In genomic region chr16:20497980-20498676, GRCm38 (mm10) we compare ENCODE assay signal across 8 mouse cellular contexts. TPM values are rescaled to one million over a fixed set of nuclear protein-coding genes. Genes with fewer than 3 reads are reported as not detected.
DNase-seq lines count a peak whose midpoint lies in the region; ATAC-seq and TF ChIP-seq lines count a peak whose summit lies in the region.

No protein-coding gene starts in this region.

- no peak overlapping the region for H3K27ac ChIP-seq in neural tube, embryonic 11.5 days (ENCODE audit: low read depth, low read length)
- H3K27ac ChIP-seq in forebrain, embryonic 12.5 days = no peak overlapping the region; the same call in 1 of the 2 replicates
- no peak overlapping the region for H3K27ac ChIP-seq in limb, embryonic 11.5 days (replicated peaks; ENCODE audit: low read depth, low read length)
- H3K27ac ChIP-seq in olfactory bulb, adult 2 months (ENCODE audit: insufficient read depth, low read depth, low read length) = no peak overlapping the region

- WGBS in neural tube, embryonic 11.5 days = 10% methylated on average over 16 of the region's 16 CpGs
- 12% methylated on average over 16 of the region's 16 CpGs for WGBS in forebrain, embryonic 12.5 days
- WGBS in limb, embryonic 11.5 days = 9% methylated on average over 16 of the region's 16 CpGs
- WGBS in olfactory bulb, adult 2 months = 10% methylated on average over 16 of the region's 16 CpGs

- peaks cover 4% of the 10 kb centered on the region; the same call in 1 of the 2 replicates for H3K27me3 ChIP-seq in neural tube, embryonic 11.5 days (ENCODE audit: control insufficient read depth, insufficient read depth, low read length)
- peaks cover 23% of the 10 kb centered on the region for H3K27me3 ChIP-seq in forebrain, embryonic 12.5 days
- peaks cover 5% of the 10 kb centered on the region; the same call in 1 of the 2 replicates for H3K27me3 ChIP-seq in limb, embryonic 11.5 days (ENCODE audit: control insufficient read depth, insufficient read depth, low read length)

- no peak for TF ChIP-seq CTCF in olfactory bulb, adult 2 months (IDR thresholded peaks at IDR 0.05; ENCODE audit: insufficient read depth, low read depth, low read length)

- H3K9me3 ChIP-seq in neural tube, embryonic 11.5 days (ENCODE audit: control insufficient read depth, low read length) = no peaks in the 10 kb centered on the region
- no peaks in the 10 kb centered on the region for H3K9me3 ChIP-seq in forebrain, embryonic 12.5 days
- no peaks in the 10 kb centered on the region for H3K9me3 ChIP-seq in limb, embryonic 11.5 days (ENCODE audit: control insufficient read depth, low read length)

- no peak for DNase-seq in neural tube, embryonic 11.5 days (ENCODE audit: low spot score)
- DNase-seq in neural tube, embryonic 10.5 days (ENCODE audit: extremely low spot score, low spot score) = no peak
- no peak for DNase-seq in limb, embryonic 11.5 days (ENCODE audit: low spot score)
- DNase-seq in adrenal gland, postnatal 36 days = no peak
- DNase-seq in cerebellum, adult 11 months = no peak
- no peak for DNase-seq in frontal cortex, postnatal 10 days (ENCODE audit: low spot score in 2 of 2)

- no peak for TF ChIP-seq POLR2A in olfactory bulb, adult 2 months (IDR thresholded peaks at IDR 0.05; ENCODE audit: insufficient read depth, low read depth, low read length)

- H3K36me3 ChIP-seq in neural tube, embryonic 11.5 days (ENCODE audit: control insufficient read depth, insufficient read depth, low read length) = peaks cover 12% of the 10 kb centered on the region
- peaks cover 26% of the 10 kb centered on the region for H3K36me3 ChIP-seq in forebrain, embryonic 12.5 days (replicated peaks)
- peaks cover 17% of the 10 kb centered on the region for H3K36me3 ChIP-seq in limb, embryonic 11.5 days (ENCODE audit: control insufficient read depth, insufficient read depth, low read length)

- peak overlapping the region; percentile 94; the same call in 1 of the 2 replicates for H3K9ac ChIP-seq in neural tube, embryonic 11.5 days (ENCODE audit: low read length)
- peak overlapping the region; percentile 89 for H3K9ac ChIP-seq in forebrain, embryonic 12.5 days
- peak overlapping the region; percentile 43; the same call in 1 of the 2 replicates for H3K9ac ChIP-seq in limb, embryonic 11.5 days (ENCODE audit: low read length)

- H3K4me1 ChIP-seq in neural tube, embryonic 11.5 days (ENCODE audit: control insufficient read depth, insufficient read depth, low read length) = 0 out of 2 replicates have a peak, but pooled peaks cover 4% of the 10 kb centered on the region
- peaks cover 21% of the 10 kb centered on the region for H3K4me1 ChIP-seq in forebrain, embryonic 12.5 days
- H3K4me1 ChIP-seq in limb, embryonic 11.5 days (ENCODE audit: control insufficient read depth, insufficient read depth, low read length) = peaks cover 6% of the 10 kb centered on the region; the same call in 1 of the 2 replicates
- peaks cover 4% of the 10 kb centered on the region; the same call in 1 of the 2 replicates for H3K4me1 ChIP-seq in olfactory bulb, adult 2 months (ENCODE audit: control insufficient read depth, insufficient read depth, low read length)

- ATAC-seq in neural tube, embryonic 11.5 days (ENCODE audit: insufficient read depth, low FRiP score, low TSS enrichment) = peak; percentile 3; the same call in 1 of the 2 replicates
- no peak for ATAC-seq in forebrain, embryonic 12.5 days (ENCODE audit: low FRiP score)
- 0 out of 2 replicates have a peak, but pooled peaks have one; percentile 3 for ATAC-seq in limb, embryonic 11.5 days (ENCODE audit: insufficient number of reproducible peaks, low FRiP score, low TSS enrichment, low read depth)

- H3K4me3 ChIP-seq in neural tube, embryonic 11.5 days (ENCODE audit: low read depth, low read length) = peak overlapping the region; percentile 89
- peak overlapping the region; percentile 78 for H3K4me3 ChIP-seq in forebrain, embryonic 12.5 days (replicated peaks)
- peak overlapping the region; percentile 81 for H3K4me3 ChIP-seq in limb, embryonic 11.5 days (ENCODE audit: low read depth, low read length)
- peak overlapping the region; percentile 90 for H3K4me3 ChIP-seq in olfactory bulb, adult 2 months (ENCODE audit: insufficient read depth, low read depth, low read length)

- peak overlapping the region; percentile 75 for H3K4me2 ChIP-seq in neural tube, embryonic 11.5 days (ENCODE audit: low read depth)
- peak overlapping the region; percentile 84 for H3K4me2 ChIP-seq in forebrain, embryonic 12.5 days
- peak overlapping the region; percentile 80 for H3K4me2 ChIP-seq in limb, embryonic 11.5 days (ENCODE audit: low read depth, severe bottlenecking)

RNA-seq across cellular contexts. Expression of gene Eif2b5, which starts 0.5 kb away (rescaled TPM):
- 130 and 137 TPM in 2 replicates for polyA plus RNA-seq in neural tube, embryonic 11.5 days (2014; fragmentation: Nextera tagmentation; extraction: Ambion mirVana)
- polyA plus RNA-seq in forebrain, embryonic 12.5 days (2016; fragmentation: Nextera tagmentation; extraction: Ambion mirVana) = 120 and 125 TPM in 2 replicates
- 143 and 151 TPM in 2 replicates for polyA plus RNA-seq in limb, embryonic 11.5 days (2014; fragmentation: Nextera tagmentation; extraction: Ambion mirVana)
- polyA plus RNA-seq in olfactory bulb, adult 2 months (2012; ENCODE audit: insufficient read depth, insufficient read length, low replicate concordance, missing spikeins) = not detected in 2 replicates
- total RNA-seq in adrenal gland, postnatal 36 days (2021) = 10 to 100 TPM; 62.4 to 62.6 TPM

RNA-seq across cellular contexts. Expression of gene Dvl3, which starts 18.7 kb away (rescaled TPM):
- polyA plus RNA-seq in neural tube, embryonic 11.5 days (2014; fragmentation: Nextera tagmentation; extraction: Ambion mirVana) = 58.1 and 62.7 TPM in 2 replicates
- polyA plus RNA-seq in forebrain, embryonic 12.5 days (2016; fragmentation: Nextera tagmentation; extraction: Ambion mirVana) = 43.9 and 51.2 TPM in 2 replicates
- polyA plus RNA-seq in limb, embryonic 11.5 days (2014; fragmentation: Nextera tagmentation; extraction: Ambion mirVana) = 40.4 and 46.2 TPM in 2 replicates
- 115 TPM in 1 of 2 replicates, not detected in the other for polyA plus RNA-seq in olfactory bulb, adult 2 months (2012; ENCODE audit: insufficient read depth, insufficient read length, low replicate concordance, missing spikeins)
- total RNA-seq in adrenal gland, postnatal 36 days (2021) = 10 to 100 TPM; 40.7 to 45.2 TPM

RNA-seq across cellular contexts. Expression of gene Ap2m1, which starts 37.1 kb away (rescaled TPM):
- 886 and 907 TPM in 2 replicates for polyA plus RNA-seq in neural tube, embryonic 11.5 days (2014; fragmentation: Nextera tagmentation; extraction: Ambion mirVana)
- polyA plus RNA-seq in forebrain, embryonic 12.5 days (2016; fragmentation: Nextera tagmentation; extraction: Ambion mirVana) = 834 and 882 TPM in 2 replicates
- polyA plus RNA-seq in limb, embryonic 11.5 days (2014; fragmentation: Nextera tagmentation; extraction: Ambion mirVana) = 597 and 631 TPM in 2 replicates
- polyA plus RNA-seq in olfactory bulb, adult 2 months (2012; ENCODE audit: insufficient read depth, insufficient read length, low replicate concordance, missing spikeins) = 512 and 992 TPM in 2 replicates
- total RNA-seq in adrenal gland, postnatal 36 days (2021) = 100 to 1,000 TPM; 279 to 383 TPM

RNA-seq across cellular contexts. Expression of gene Abcf3, which starts 50.2 kb away (rescaled TPM):
- polyA plus RNA-seq in neural tube, embryonic 11.5 days (2014; fragmentation: Nextera tagmentation; extraction: Ambion mirVana) = 59.5 and 61.3 TPM in 2 replicates
- 60.9 and 74.3 TPM in 2 replicates for polyA plus RNA-seq in forebrain, embryonic 12.5 days (2016; fragmentation: Nextera tagmentation; extraction: Ambion mirVana)
- 51.4 and 52.6 TPM in 2 replicates for polyA plus RNA-seq in limb, embryonic 11.5 days (2014; fragmentation: Nextera tagmentation; extraction: Ambion mirVana)
- not detected in 2 replicates for polyA plus RNA-seq in olfactory bulb, adult 2 months (2012; ENCODE audit: insufficient read depth, insufficient read length, low replicate concordance, missing spikeins)
- total RNA-seq in adrenal gland, postnatal 36 days (2021) = 10 to 100 TPM; 86.0 to 95.3 TPM

Comparison
In these comparisons a context has a peak if more than half of its experiments do, and no peak if none do; other contexts are left out.
1. H3K9ac ChIP-seq: peak in every context shown above with its lines; median percentile 94 in neural tube, embryonic 11.5 days; 89 in forebrain, embryonic 12.5 days; 43 in limb, embryonic 11.5 days.